Mouse (Mus musculus) CH12.LX (cell line): ENCODE measurements around the gene Bhlhe40.

Experiments
- BHLHE40 ChIP-seq: IDR thresholded peaks from 2 replicates; pipeline ENCODE4 v1.6.1; 2011; ENCODE audit warnings: mild to moderate bottlenecking, low read depth, low read length, improper control_type of control experiment
- CTCF ChIP-seq, 2 experiments: IDR thresholded peaks in 1 of 2; conservative IDR thresholded peaks in 1 of 2; 2 replicates each; pipeline ENCODE4 v1.5.1; 2011 to 2012; ENCODE audit warnings: low read depth in 2 of 2, low read length in 2 of 2, improper control_type of control experiment in 1 of 2, inconsistent platforms in 1 of 2, mild to moderate bottlenecking in 1 of 2, moderate library complexity in 1 of 2
- EP300 ChIP-seq: IDR thresholded peaks from 2 replicates; pipeline ENCODE4 v1.6.1; 2011; ENCODE audit warnings: low read length, improper control_type of control experiment
- HCFC1 ChIP-seq: IDR thresholded peaks from 2 replicates; pipeline ENCODE4 v1.6.1; 2012; ENCODE audit warnings: low read depth, mild to moderate bottlenecking, inconsistent platforms, low read length, improper control_type of control experiment
- MAX ChIP-seq: IDR thresholded peaks from 2 replicates; pipeline ENCODE4 v1.6.1; 2011; ENCODE audit warnings: low read length, improper control_type of control experiment
- MEF2A ChIP-seq: IDR thresholded peaks from 2 replicates; pipeline ENCODE4 v1.6.1; 2014; ENCODE audit warnings: low read depth, mild to moderate bottlenecking, inconsistent platforms, low read length, improper control_type of control experiment, borderline replicate concordance
- POLR2A ChIP-seq: IDR thresholded peaks from 2 replicates; pipeline ENCODE4 v1.6.1; 2011; ENCODE audit warnings: low read depth, mild to moderate bottlenecking, improper control_type of control experiment, low read length
- SIN3A ChIP-seq: IDR thresholded peaks from 2 replicates; pipeline ENCODE4 v1.6.1; 2012; ENCODE audit warnings: low read length, improper control_type of control experiment, inconsistent platforms
- UBTF ChIP-seq: IDR thresholded peaks from 2 replicates; pipeline ENCODE4 v1.6.1; 2012; ENCODE audit warnings: low read depth, mild to moderate bottlenecking, inconsistent platforms, low read length, improper control_type of control experiment, moderate library complexity
- USF2 ChIP-seq: conservative IDR thresholded peaks from 2 replicates; pipeline ENCODE4 v1.6.1; 2011; ENCODE audit warnings: low read depth, low read length, improper control_type of control experiment
- ZC3H11A ChIP-seq: IDR thresholded peaks from 2 replicates; pipeline ENCODE4 v1.6.1; 2012; ENCODE audit warnings: low read depth, mild to moderate bottlenecking, inconsistent platforms, low read length, improper control_type of control experiment

DNA sequence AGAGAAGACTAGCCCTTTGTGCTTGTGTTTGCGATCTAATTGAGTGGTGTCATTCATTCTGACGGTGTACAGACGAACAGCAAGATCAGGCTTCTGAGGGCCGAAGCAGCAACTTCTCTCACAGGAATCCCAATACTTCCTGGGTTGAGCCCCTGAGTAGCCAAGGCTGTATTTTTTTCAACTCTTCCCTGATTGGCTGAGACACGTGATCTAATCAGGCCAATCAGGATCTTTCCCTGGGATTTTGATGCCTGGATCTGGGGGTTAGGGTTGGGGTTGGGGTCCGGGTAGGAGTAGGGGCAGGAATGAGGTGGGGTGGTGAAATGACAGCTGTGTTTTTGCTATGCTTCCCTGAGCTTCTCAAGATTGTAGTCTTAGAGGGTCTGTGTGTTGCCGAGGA is 20.1 kb downstream of the Bhlhe40 start:
- TF ChIP-seq CTCF (conservative IDR thresholded peaks at IDR 0.05 in 1 of 2, IDR thresholded peaks at IDR 0.05 in 1 of 2; ENCODE audit: low read depth in 2 of 2, low read length in 2 of 2) = no peak
- no peak for TF ChIP-seq ZC3H11A
- TF ChIP-seq MEF2A = no peak
- TF ChIP-seq POLR2A = no peak
- no peak for TF ChIP-seq EP300
- no peak for TF ChIP-seq MAX
- TF ChIP-seq UBTF = no peak
- TF ChIP-seq USF2 = no peak
- TF ChIP-seq SIN3A = no peak
- no peak for TF ChIP-seq BHLHE40
- no peak for TF ChIP-seq HCFC1
